8 mouse cellular contexts compared by ENCODE assay signal in the genomic region with DNA sequence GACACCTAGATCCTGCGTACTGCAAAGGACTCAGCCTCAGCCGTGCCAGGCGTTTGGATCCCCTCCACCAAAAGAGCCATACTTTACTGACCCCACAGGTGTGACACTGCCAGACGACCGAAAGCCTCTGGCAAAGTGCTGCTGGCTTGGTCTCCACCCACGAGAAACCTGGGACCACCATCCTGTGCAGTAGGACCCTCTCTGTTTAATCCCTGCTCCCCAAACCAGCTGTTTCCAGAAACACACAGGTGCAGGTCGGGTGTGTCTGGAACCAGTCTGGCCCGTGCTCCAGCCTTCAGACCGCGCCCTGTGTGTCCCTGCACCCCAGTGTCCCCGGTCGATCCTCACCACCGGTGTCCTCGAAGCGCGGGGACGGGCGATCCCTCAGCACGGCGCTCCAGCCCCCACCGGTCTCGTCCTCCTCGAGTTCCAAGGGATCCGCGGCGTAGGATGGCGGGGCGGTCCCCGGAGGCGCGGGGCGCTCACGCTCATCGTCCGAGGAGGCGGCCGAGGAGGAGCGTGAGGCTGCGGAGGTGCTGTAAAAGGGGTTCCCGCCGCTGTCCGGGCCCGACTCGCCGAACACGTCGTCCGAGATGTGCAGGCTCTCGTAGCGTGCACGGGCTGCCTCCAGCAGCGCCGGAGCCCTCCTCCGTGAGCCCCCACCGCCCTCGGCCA. TPM values are rescaled to one million over a fixed set of nuclear protein-coding genes. Genes with fewer than 3 reads are reported as not detected.
A peak's percentile ranks its signal among the peaks of the same experiment; 100 is the strongest.
DNase-seq lines count a peak whose midpoint lies in the region; ATAC-seq lines count a peak whose summit lies in the region.

No protein-coding gene starts in this region.

- H3K9ac ChIP-seq in embryonic facial prominence, embryonic 12.5 days: peak overlapping the region; percentile 60
- peak overlapping the region; percentile 87 for H3K9ac ChIP-seq in hindbrain, embryonic 14.5 days
- peak overlapping the region; percentile 48 for H3K9ac ChIP-seq in liver, embryonic 11.5 days (ENCODE audit: low read depth, low read length)

- peak overlapping the region; percentile 61 for H3K4me3 ChIP-seq in embryonic facial prominence, embryonic 12.5 days
- H3K4me3 ChIP-seq in hindbrain, embryonic 14.5 days (replicated peaks; ENCODE audit: low read length): peak overlapping the region; percentile 75
- peak overlapping the region; percentile 69 for H3K4me3 ChIP-seq in liver, embryonic 11.5 days (ENCODE audit: low read depth, low read length)

- H3K4me2 ChIP-seq in embryonic facial prominence, embryonic 12.5 days (replicated peaks): peak overlapping the region; percentile 97
- peak overlapping the region; percentile 85 for H3K4me2 ChIP-seq in hindbrain, embryonic 14.5 days (replicated peaks)
- H3K4me2 ChIP-seq in liver, embryonic 11.5 days: peak overlapping the region; percentile 93

- peaks cover 34% of the 10 kb centered on the region for H3K27me3 ChIP-seq in embryonic facial prominence, embryonic 12.5 days
- H3K27me3 ChIP-seq in hindbrain, embryonic 14.5 days (ENCODE audit: control insufficient read depth, insufficient read depth, low read length): no peaks in the 10 kb centered on the region; the same call in 1 of the 2 replicates
- peaks cover 27% of the 10 kb centered on the region for H3K27me3 ChIP-seq in liver, embryonic 11.5 days (replicated peaks; ENCODE audit: control insufficient read depth, insufficient read depth, low read length)

- no peaks in the 10 kb centered on the region for H3K36me3 ChIP-seq in embryonic facial prominence, embryonic 12.5 days
- H3K36me3 ChIP-seq in hindbrain, embryonic 14.5 days (replicated peaks; ENCODE audit: control insufficient read depth, insufficient read depth): no peaks in the 10 kb centered on the region
- no peaks in the 10 kb centered on the region for H3K36me3 ChIP-seq in liver, embryonic 11.5 days (ENCODE audit: control insufficient read depth, insufficient read depth, low read length)

- no peak overlapping the region for H3K27ac ChIP-seq in embryonic facial prominence, embryonic 12.5 days
- H3K27ac ChIP-seq in hindbrain, embryonic 14.5 days: peak overlapping the region; percentile 80
- no peak overlapping the region for H3K27ac ChIP-seq in liver, embryonic 11.5 days (ENCODE audit: low read depth, low read length)

- ATAC-seq in embryonic facial prominence, embryonic 12.5 days (ENCODE audit: insufficient number of reproducible peaks, insufficient read depth, low FRiP score, low TSS enrichment): peak; percentile 58
- ATAC-seq in hindbrain, embryonic 14.5 days (ENCODE audit: low FRiP score): peak; percentile 35
- no peak; the same call in 1 of the 2 replicates for ATAC-seq in liver, embryonic 11.5 days (replicated peaks; ENCODE audit: low FRiP score)

- DNase-seq in layer of hippocampus, postnatal 10 days (ENCODE audit: low spot score in 2 of 2): peak; percentile 42 to 52
- no peak for DNase-seq in layer of hippocampus, postnatal 36 days
- DNase-seq in adrenal gland, adult (ENCODE audit: inconsistent age in 2 of 2, low spot score in 1 of 2): peak; percentile 52 to 76
- no peak for DNase-seq in hindbrain, embryonic 14.5 days (ENCODE audit: low spot score)
- peak; percentile 42 for DNase-seq in liver, embryonic 11.5 days (ENCODE audit: low spot score)
- DNase-seq in right cerebral cortex, postnatal 14 days: peak; percentile 51
- no peak for DNase-seq in natural killer cell, adult 2 months (ENCODE audit: low spot score in 2 of 2)

- no peaks in the 10 kb centered on the region for H3K9me3 ChIP-seq in embryonic facial prominence, embryonic 12.5 days
- no peaks in the 10 kb centered on the region for H3K9me3 ChIP-seq in hindbrain, embryonic 14.5 days (ENCODE audit: control insufficient read depth, low read length)
- H3K9me3 ChIP-seq in liver, embryonic 11.5 days (ENCODE audit: control insufficient read depth, low read length): no peaks in the 10 kb centered on the region

- peaks cover 16% of the 10 kb centered on the region for H3K4me1 ChIP-seq in embryonic facial prominence, embryonic 12.5 days
- peaks cover 28% of the 10 kb centered on the region for H3K4me1 ChIP-seq in hindbrain, embryonic 14.5 days (replicated peaks; ENCODE audit: control insufficient read depth, insufficient read depth, low read length)
- peaks cover 6% of the 10 kb centered on the region for H3K4me1 ChIP-seq in liver, embryonic 11.5 days (replicated peaks; ENCODE audit: control insufficient read depth, insufficient read depth, low read length)

- 1% methylated on average over 56 of the region's 56 CpGs for WGBS in embryonic facial prominence, embryonic 12.5 days
- whole genome bisulfite sequencing in hindbrain, embryonic 14.5 days: under 1% methylated on average over 55 of the region's 56 CpGs
- WGBS in liver, embryonic 11.5 days: 4% methylated on average over 49 of the region's 56 CpGs

RNA-seq across cellular contexts. Expression of gene Pgbd5, which starts 5.9 kb away (rescaled TPM):
- 100 to 1,000 TPM; 102 to 111 TPM for total RNA-seq in layer of hippocampus, postnatal 10 days (2021)
- 100 to 1,000 TPM; 263 to 289 TPM for total RNA-seq in layer of hippocampus, postnatal 36 days (2021)
- polyA plus RNA-seq in embryonic facial prominence, embryonic 12.5 days (2016; fragmentation: Nextera tagmentation; extraction: Ambion mirVana): 2.0 and 2.1 TPM in 2 replicates
- polyA plus RNA-seq in hindbrain, embryonic 14.5 days (2014; fragmentation: Nextera tagmentation; extraction: Ambion mirVana): 16.9 and 18.8 TPM in 2 replicates
- 0.27 and 0.55 TPM in 2 replicates for polyA plus RNA-seq in liver, embryonic 11.5 days (2014; fragmentation: Nextera tagmentation; extraction: Ambion mirVana)

Comparison
In these comparisons a context has a peak if more than half of its experiments do, and no peak if none do; other contexts are left out.
1. DNase-seq: peak in layer of hippocampus, postnatal 10 days (2 of 2), adrenal gland, adult (2 of 2), liver, embryonic 11.5 days (single experiment) and right cerebral cortex, postnatal 14 days (single experiment); none in layer of hippocampus, postnatal 36 days (0 of 2), hindbrain, embryonic 14.5 days (single experiment) and natural killer cell, adult 2 months (0 of 2).
2. Peak in every context shown above with its lines, with median percentiles within 50 percentile points of each other: H3K4me2 ChIP-seq, H3K4me3 ChIP-seq and H3K9ac ChIP-seq.